Mouse (Mus musculus) adrenal gland (tissue): Measurements from ENCODE around the gene Zap70.

ENCODE experiments used
- intact Hi-C: fragments of 180-260 bp; cut with DNase I; formaldehyde crosslinking; loops from one replicate; pipeline ENCODE4 v1.15.1; 2025
- long read RNA-seq, 2 experiments: library from polyadenylated mRNA; unstranded; transcript quantifications; one replicate each; pipeline ENCODE4 v2.0.0; 2020; ENCODE audit warnings: borderline replicate concordance in 1 of 2; ENCODE audit not compliant: insufficient replicate concordance in 1 of 2

Gene Zap70
- long read RNA-seq, experiment 1, partial matches to known transcripts, result 0 of 3 reads
- long read RNA-seq, experiment 1, other reads (novel, unspliced or antisense), result 0 of 3 reads
- long read RNA-seq, experiment 2, result 0 reads

DNA sequence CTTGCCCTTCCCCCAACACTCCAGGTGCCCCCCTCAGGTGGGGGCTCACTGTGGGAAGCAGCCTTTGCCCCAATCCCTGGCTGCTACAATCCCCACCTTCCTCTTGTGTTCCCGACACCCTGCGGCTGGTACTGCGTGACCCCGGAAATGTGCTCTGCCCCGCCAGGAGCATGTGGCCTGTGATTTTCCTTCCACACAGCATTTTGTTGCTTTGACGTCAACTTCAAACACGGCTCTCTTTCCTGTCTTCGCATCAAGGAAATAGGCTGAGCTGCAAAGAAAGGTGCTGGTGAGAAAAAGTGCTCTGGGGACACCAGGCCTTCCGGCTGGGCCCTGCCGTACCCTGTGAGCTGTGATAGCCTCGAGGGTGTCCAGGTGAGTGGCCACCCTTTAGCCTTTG lies at the start of gene Zap70:
Gene Zap70 (plus strand): TSS at position 231 of the 400 bp plus-strand sequence.
- intact Hi-C loops, result no loop called here

DNA sequence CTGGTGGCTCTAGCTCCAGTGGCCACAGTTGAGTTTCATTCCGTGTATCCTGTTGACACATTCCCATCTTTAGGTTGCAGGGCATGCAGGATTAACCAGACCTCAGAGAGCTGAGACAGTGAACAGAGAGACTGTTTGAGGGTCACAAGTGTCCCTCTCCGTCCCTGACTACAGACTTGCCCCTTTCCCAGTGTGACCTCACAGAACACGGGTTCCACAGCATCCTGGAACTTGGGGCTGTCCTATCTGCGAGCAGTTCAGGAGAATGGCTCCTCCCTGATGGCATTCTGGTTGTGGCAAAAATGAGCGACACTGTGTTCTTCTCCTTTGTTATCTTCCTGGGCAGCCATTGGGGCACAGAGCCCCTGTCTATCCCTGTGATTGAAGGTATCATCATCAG lies 47.3 kb upstream of the Zap70 start, which contains the start of gene Actr1b:
Gene Actr1b (minus strand): TSS at position 112 of the 400 bp plus-strand sequence.
- intact Hi-C loops, result no loop called here

DNA sequence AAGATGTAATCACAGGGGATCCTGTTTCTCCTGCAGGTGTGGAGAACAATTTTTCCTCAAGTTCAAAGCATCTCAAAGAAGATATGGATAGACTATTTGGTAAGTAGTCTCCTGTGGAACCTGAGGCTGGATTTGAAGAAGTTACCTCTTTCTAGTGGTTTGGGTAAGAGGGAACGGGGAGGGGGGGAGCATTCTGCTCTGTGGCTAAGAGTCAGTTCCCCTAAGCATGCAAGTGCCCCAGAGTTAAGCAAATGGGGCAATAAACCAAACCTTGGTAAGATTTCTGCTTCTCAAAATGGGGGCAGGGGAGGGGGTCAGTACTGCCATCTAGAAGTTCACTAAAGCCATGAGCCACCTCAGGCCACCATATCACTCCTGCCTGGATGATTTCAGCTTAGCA lies 42.8 kb upstream of the Zap70 start:
- intact Hi-C loops, result no loop called here

DNA sequence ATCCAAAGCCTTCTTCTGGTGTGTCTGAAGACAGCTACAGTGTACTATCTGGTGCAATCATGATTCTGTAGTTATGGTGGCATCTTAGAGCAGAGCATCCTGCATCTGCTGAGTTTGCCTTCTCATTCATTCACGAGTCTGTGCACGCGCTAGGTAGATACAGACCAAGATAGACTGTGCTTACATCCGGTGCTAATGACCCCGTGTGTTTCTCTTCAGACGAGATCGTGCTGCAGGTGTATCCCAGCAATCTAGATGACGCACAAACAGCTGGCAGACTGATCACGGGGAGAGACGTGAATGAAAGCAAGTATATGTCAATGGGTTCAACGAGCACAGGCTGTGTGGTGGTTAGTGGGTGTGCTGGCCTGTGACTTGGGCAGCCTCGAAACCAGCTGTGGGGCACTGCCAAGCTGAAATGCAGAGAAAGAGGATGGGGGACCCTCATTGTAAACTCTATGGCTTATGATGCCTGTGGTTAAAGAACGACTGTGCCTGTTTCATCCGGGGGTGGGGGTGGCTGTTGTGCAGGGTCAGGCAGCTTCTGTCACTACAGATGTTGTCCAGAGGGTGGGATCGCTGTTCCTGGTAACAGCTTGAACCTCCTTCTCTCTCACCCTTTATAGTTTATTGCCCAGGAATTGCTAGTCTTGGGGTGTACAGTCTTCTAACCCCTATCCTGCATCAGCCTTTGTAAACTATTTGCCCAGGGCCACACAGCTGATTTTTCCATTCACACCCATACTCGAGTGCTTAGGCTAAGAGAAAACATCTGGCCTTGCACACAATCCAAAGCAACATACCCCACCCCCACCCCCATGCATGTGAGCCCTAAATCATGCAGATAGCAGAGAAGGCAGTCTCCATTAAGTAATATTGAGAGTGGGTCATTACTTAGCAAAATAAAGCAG lies 38.2 kb upstream of the Zap70 start:
- intact Hi-C loops, result no loop called here

DNA sequence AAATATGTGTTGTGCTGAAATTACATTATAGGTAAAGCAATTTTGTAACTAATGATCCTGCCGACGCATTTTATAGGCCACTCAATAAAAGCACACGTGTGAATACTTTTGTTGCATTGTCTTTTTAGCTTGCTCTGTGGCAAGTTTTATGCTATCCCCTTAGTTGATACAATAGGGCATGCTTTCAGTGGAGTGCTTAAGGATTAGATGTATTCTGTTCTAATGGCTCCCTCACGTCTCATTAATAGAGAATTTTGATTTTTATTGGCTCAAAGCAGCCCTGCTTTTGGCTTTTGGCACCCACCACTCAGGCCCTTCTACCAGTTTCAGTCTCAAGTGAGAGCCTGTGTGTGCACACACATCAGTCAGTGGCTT lies 37.6 kb upstream of the Zap70 start:
- intact Hi-C loops, result no loop called here

DNA sequence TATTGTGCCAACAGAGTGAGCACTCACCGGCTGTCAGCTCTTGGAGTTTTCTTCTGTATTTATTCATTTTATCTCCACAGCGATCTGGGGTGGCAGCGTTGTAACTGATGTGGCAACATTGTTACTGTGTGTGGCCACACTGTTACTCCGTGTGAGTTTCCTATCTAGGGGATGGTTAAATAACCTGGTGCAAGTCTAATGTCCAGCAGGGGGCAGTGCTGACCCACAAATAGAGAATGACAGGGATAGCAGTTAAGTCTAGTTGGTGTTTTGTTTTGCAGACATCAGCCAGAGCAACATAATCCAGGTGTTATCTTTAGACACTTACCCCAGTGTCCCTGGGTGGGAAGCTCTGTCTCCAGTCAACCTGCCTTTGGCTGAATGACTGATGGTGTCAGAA lies 24.3 kb upstream of the Zap70 start:
- intact Hi-C loops, result no loop called here

DNA sequence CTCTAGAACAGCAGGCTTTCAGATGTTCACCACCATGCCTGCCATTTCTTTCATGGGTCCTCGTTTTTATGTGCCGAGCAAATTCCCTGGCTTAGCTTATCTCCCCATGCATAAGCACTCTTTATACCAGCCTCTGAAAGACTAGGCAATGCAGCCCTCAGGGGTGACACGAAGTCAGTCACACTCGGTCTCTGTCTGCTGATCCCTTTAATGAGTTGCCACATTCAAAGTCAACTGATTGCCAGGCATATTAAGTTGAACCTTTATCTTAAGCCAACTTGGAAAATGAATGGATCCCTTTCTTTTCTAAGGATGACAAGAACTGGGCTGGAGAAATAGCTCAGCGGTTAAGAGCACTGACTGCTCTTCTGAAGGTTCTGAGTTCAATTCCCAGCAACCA lies 22.4 kb upstream of the Zap70 start:
- intact Hi-C loops, result no loop called here

DNA sequence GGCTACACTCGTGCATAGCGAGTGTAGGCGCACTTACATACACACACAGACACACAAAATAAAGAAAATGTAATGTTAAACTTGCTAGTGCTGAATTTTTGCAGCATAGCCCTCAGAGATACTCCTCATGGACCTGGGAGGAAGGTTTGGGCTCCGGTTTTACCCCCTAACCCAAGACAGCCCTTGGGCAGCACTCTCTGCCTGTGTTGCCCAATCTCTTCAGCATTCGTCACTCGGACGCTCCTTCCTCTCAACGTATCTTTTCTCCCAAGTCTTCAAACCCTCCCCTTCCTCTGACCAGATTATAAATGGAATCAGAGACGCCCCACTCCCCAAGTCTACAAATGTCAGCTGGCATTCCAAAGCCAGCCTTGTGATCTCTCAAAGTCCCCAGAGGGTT lies 18.6 kb upstream of the Zap70 start:
- intact Hi-C loops, result no loop called here

DNA sequence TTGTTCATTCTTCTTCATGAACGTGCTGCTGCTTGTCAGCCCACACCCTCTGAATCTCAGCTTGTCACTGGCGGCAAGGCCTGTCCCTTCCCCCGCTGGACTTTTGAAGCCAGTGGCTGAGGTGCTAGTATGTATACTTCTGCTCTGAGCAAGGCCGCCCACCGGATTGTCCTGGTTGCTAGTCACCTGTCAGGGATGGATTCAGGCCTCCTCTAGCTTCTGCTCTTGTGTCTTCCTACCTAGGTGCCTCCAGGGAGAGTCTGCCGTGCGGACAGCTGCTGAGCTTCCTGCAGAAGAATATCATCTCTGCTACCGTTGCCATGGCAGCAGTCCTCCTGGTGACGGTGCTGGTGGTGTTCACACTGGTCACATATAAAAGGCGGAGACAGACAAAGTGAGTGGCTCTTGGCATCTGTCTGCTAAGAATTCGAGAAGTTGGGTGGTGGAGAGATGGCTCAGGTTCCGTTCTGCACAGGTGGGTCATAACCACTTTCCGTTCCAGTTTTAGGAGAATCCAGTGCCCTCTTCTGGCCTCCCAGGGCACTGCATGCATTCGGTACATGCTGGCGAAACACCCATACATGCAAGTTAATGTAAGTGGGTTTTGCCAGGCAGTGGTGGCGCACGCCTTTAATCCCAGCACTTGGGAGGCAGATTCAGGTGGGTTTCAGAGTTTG lies 17.2 kb upstream of the Zap70 start:
- intact Hi-C loops, result no loop called here

DNA sequence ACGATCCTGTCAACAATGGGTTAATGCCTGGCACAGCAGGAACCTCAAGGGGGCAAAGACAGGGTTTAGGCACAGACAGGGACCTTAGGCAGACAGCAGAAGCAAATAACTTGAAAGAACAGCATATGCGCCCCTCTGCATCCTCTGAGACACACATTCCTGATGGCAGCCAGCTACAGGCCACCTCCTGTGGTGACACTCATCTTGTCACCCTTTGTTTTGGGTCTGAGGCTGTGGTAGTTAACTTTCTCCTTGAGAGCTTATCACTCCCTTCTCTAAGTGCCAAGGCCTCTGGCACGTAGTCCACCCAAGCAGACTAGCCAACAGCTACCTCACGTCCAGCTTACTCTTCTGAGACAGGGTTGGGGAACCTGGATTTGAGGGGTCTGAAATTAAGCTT lies 15.9 kb upstream of the Zap70 start:
- intact Hi-C loops, result no loop called here

DNA sequence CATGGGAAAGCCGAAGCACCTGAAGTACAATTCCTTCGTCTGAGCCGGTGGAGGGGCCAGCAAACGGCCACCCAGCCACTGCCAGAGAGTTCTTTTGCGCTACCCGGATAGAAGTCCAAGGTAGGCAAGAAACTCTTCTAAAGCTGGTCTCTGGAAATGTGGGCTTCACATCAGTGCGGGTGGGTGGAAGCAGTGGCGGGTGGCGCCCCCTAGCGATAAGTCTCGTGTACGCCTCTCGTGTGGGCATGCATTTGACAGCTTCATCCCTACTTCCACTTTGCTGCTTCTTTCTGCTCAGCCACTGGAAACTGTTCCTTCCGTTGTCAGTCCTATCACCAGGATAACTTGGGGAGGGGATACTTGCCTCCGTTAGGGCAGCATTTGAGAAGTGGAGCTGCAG lies 15.1 kb upstream of the Zap70 start:
- intact Hi-C loops, result no loop called here

DNA sequence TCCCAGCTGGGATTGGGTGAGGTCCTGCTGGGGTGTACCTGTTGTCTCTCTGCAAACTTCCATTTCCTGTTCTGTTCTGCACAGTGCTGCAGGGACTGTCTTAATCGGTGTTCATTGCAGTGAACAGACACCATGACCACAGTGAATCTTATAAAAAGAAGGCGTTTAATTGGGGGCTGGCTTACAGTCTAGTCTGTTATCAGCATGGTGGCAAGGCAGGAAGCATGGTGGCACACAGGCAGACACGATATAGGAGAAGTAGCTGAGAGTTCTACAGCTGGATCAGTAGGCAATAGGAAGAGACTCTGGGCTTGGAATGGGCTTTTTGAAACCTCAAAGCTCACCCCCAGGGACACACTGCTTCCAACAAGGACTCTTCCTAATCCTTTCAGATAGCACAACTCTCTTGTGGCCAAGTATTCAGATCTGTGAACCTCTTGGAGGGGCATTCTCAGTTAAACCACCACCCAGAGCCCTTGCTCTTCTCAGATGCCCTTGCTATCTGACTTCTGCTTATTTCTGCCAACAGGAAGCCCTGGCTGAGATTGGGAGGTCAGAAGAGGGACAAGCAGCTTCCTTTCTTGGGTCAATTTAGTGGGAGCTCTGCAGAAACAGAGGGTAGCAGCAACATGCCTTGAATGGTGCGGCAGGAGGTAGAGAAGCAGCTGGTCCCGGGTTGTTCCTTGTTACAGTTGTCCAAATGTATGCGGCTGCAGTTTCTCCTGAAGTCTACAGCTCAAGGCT lies 7.5 kb upstream of the Zap70 start:
- intact Hi-C loops, result no loop called here

DNA sequence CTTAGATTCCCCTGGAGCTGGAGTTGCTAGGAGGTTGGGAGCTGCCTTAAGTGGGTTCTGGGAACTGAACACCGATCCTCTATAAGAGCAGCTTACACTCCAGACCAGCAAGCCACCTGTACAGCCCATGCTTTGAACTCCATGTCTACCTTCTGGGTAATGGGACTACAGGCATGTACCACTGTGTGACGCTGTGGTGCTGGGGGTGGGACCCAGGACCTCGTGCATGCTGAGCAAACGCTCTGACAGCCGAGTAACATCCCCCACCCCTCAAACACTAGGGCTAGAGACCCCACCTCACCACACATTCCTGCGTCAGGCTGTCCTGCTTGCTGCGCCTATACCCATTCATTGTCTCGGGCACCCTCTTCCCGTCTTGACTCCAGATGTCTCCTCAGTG lies 3.0 kb upstream of the Zap70 start:
- intact Hi-C loops, result no loop called here

DNA sequence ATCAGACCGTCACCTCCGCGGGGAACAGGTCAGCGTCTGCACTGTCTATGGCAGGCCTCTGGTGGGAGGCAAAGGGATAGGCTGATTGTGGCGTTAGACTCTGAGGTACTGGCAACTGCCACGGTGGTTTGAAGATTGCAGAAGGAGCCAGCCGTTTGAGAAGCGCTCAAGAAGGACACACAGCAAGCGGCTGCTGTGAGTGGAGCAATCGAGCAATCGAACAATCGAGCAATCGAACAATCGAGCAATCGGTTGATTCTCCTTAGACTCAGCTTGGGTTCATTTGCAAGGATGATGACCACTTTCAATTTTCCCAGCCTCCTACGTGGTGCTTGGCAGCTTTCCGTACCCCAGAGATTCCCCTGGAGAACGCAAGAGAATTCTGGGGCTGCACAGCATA lies 2.5 kb upstream of the Zap70 start:
- intact Hi-C loops, result no loop called here

DNA sequence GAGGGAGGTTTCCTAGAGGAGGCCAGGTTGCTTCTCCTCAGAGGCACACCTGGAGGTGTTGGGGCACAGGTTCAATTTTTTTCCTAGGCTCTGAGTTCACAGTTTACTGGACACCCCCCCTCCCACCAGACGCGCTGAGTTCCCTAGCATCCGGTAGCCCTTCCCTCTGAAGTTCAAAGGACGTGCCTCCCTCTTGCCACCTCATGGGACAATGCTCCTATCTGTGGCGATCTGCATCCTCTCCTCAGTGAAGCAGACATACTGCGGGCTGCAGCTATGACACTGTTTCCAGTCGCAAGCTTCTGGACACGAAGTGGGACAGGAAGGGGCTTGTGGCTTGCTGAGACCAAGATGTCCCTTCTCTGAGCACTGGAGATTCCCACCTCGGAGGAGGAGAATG lies 1.2 kb upstream of the Zap70 start:
- intact Hi-C loops, result no loop called here

DNA sequence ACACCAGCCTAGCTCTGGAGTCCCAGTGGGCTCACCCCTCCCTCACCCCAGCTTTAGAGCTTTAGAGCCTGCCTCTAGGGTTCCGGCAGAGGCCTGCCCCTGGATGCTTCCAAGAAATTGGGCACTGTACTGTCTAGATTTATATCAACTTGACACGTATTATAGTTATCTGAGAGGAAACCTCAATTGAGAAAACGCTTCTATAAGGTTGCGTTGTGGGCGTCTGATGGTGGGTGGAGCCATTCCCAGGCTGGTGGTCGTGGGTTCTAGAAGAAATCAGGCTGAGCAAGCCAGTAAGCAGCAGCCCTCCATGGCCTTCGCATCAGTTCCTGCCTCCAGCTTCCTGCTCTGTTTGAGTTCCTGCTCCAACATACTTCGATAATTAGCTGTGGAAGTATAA lies 537 bp upstream of the Zap70 start:
- intact Hi-C loops, result no loop called here

DNA sequence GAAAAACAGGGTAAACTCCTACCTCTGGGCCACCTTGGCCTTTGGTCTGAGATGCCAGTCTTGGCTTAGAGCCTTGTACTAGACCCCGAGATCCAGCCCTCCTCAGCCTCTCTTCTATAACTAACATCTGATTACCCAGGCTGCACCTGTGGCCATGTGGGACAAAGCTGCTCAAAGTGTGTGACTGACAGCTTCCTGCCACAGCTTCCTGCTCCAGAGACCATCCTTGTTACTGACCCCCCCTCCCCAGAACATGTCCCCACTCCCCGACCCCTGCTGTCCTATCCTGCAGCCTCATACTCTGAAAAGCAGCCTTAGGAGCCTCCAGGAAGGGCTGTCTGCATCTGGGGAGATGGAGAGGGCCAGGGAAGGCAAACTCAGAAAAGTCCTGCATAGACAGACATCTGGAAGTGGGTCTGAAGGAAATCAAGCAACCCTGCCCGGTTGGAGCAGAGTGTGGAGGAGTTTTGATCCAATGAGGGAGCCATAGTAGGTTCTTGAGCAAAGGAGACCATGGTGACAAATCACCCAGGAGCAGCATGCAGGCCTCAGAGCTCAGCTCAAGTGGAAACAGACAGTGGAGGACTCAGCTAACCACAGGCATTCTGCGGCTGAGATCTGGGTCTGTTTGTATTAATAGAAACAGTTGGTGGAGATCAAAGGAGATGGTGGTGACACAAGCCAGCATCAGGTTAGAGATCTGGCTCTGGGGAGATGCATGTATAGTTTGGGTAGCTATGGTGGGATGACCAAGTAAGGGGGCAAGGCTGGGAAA lies 5.0 kb downstream of the Zap70 start:
- intact Hi-C loops, result no loop called here

DNA sequence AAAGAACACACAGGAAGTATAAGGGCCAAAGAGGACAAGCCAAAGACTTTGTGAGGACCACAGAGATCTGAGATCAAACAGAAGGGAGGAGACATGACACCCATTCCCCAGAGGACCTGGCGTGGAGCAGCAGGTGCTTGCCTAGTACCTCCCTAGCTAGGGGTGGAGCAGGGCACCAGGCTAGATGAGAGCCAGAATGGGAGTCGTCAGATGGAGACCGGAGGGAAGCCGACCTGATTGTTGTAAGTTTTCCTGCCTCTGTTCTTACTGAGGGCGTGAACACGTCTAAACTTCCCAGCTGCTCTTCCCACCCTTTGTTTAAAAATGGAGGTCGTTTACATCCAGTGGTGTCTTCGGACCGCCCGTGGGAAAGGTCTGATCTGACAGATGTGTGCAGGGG lies 5.7 kb downstream of the Zap70 start:
- intact Hi-C loops, result no loop called here

DNA sequence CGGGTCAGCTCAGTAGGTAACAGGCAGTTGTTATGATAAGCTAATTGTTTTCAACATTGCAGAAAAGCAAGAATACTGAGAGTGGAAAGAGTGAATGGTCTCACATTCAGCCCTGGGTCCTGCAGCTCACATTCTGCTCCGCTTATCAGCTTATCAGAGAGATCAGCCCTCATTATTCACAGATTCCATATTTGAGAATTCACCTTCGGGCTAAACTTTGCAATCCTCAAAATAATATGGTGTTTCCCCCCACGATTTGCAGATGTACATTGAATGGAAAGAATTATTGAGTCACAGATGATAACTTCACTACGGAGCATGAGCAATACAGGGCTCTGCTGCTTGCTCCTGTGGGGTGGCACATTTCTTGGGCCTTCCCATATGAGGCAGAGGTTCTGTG lies 7.2 kb downstream of the Zap70 start:
- intact Hi-C loops, result no loop called here

DNA sequence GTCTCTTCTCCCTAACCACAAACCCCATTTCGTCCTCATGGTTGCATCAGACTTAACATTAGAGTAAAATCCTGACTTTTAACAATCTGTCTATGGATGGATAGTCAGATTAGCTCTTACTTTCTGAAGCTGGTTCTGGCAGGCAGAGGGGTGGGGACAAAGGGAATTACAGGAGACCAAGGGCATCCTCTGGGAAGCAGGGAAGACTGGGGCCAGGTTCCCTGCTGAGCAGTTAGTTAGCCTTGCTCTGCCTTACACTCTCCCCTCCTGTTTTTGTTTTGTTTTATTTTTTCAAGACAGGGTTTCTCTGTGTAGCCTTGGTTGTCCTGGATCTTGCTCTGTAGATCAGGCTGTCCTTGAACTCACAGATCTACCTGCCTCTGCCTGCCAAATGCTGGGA lies 8.4 kb downstream of the Zap70 start:
- intact Hi-C loops, result no loop called here

DNA sequence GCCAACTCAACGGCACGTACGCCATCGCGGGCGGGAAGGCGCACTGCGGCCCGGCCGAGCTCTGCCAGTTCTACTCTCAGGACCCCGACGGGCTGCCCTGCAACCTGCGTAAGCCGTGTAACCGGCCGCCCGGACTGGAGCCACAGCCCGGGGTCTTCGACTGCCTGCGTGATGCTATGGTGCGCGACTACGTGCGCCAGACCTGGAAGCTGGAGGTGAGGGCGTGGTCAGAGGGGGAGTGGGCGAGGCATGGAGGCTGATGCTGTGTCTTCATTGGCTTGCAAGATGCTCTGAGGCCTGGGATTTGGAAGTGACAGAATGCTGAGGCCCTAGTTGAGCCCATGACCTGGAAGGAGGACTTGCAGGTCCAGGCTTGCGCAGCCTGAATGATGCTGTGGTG lies 9.4 kb downstream of the Zap70 start:
- intact Hi-C loops, result no loop called here
